Mouse (Mus musculus): Measurements from ENCODE around the gene Gm10282.

The Gm10282 gene

DNA sequence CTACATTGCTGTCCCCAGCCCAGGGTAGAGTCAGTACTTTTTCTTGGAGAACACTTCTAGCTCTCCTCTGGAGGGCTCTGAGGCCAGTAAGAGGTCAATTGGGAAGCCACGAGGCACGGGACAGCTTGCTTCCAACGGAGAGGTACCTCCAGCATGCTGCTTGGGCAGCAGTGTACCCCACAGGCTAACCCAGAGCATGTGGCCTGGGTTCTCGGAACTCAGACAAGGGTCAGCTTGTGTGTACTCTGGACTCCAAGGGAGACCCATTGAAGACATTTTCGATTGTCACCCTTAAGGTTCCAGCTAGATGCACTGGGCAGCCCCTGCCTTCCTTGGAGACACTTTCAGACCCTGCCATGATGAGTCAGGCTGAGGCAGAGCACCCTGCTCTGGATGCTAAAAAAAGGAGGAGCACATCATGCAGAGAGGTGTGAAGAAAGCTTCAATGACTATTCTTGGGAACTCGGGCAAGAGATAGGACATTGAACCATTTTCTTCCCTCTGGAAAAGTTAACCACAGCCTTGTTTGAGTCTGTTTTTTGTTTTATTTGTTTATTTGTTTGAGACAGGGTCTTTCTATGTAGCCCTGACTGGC, 18.2 kb upstream of the Gm10282 start:
- no peak for DNase-seq

DNA sequence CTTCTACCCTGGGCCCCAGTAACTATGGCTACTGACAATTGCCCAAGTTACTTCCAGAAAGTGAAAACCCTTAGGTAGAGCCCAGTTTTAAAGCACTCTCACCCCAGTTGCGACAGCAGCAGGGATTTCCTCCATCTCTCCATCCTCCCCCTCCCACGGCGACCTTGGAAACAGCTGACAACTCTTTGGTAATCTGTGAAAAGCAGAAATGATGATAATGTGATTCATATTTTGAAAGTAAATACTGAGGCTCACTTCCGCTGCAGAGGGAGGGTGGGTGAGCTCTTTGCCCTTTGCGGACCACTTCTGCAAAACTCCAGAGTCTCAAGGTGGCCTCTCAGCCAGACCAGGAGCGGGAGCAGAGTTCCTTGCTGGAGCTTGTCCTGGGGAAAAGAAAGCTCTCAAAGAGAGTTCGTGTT, 17.4 kb upstream of the Gm10282 start:
- no peak for DNase-seq

DNA sequence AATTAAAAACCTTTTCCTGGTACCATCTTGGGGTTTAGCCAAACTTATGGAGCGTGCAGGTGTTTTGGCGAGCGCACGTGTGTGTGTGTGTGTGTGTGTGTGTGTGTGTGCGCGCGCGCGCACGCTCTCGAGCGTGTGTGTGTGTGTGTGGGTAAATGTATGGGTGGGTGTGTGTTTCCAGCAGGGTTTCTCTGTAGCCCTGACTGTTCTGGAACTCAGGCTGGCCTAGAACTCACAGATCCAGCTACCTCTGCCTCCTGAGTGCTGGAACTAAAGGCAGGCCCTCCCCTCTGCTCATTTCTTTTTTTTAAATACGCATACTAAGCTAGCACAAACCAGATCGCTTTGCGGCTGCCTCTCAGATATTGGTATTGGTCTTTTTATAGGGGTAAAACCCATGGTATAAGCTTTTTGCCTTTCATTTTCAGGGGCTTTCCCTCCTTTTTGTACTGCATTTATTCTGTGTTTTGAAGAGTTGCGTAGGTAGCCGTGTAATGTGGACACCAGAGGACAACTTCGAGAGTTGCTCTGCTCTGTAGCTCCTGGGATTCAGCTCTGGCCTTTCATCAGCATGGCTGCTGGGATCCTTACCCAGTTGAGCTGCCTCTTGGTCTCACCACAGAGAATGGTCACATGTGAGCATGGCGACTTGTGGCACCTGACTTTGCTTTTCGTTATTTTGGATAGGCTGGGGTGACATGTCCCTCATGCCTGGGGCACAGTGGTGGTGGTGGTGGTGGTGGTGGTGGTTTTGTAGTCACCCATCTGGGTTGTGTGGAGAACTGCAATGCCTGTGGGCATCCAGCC, 16.8 kb upstream of the Gm10282 start:
- DNase-seq, result no peak

DNA sequence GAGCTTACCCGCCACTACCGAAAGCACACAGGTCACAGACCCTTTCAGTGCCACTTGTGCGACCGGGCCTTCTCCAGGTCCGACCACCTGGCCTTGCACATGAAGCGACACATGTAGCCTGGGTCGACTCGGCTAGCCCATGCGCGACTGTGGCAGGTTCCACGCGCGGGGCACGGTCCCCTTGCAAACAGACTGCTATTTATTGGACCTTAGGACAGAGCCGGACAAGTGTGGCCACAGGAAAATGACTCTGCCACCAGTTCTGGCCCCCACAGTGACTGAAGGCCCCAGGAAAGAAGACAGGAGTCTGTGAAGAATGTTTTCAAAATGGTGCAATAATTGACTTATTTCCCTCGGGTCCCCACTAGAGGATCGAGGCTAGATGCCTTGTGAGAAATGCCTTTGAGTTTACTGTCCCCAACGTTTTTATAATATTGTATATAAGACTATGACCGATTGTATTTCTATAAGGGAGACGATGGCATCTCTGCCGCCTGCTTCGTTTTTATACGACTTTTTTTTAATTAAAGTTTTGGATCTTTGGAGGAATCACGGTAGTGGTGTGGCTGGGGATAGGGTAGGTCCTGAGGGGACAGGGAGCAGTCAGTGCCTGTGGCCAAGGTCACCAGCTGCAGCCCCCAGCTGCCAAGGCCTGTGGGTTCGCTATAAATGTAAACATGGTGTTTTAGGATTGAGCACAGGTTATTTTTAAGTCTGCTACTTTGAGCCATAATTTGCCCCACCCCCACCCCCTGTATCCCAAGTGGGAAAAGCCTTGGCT, 15.9 kb upstream of the Gm10282 start:
- DNase-seq, result no peak

DNA sequence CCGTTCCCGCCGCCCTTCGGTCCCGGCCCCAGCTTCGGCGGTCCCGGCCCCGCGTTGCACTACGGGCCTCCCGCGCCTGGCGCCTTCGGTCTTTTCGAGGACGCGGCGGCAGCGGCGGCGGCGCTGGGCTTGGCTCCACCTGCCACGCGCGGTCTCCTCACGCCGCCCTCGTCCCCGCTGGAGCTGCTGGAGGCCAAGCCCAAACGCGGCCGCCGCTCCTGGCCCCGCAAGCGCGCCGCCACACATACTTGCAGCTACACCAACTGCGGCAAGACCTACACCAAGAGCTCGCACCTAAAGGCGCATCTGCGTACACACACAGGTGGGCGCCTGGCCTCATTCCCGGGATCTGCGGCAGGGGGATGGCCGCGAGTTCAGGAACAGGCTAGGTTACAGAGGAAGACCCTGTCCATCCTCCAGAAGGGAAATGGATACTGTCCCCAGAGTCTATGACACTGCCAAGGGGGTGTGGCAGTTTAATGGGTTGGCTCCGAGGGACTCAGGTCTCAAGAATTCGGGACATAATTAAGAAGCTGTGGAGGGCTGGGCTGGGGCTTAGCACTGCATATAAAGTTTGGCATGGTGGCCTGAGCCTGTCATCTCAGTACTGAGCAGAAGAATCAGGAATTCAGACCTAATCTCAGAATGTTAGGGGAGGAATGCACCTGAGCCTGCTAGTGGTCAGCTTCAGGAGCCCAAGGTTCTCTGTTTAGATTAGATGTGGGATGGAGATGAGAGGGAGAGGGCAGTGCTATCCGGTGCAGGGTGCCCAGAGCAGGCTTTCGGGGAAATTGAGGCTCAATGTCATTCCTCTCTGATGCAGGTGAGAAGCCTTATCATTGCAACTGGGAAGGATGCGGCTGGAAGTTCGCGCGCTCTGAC, 15.1 kb upstream of the Gm10282 start:
- peak in 1 of 2 experiments; percentile 9 for DNase-seq

DNA sequence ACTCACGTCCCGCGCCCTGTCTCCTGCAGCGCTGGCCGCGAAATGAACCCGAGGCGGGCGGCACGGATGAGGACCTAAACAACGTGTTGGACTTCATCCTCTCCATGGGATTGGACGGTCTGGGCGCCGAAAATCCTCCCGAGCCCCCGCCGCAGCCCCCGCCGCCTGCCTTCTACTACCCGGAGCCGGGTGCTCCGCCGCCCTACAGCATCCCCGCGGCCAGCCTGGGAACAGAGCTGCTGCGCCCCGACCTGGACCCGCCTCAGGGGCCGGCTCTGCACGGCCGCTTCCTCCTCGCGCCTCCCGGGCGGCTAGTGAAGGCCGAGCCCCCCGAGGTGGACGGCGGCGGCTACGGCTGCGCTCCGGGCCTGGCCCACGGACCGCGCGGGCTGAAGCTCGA, 14.3 kb upstream of the Gm10282 start:
- DNase-seq, result no peak

DNA sequence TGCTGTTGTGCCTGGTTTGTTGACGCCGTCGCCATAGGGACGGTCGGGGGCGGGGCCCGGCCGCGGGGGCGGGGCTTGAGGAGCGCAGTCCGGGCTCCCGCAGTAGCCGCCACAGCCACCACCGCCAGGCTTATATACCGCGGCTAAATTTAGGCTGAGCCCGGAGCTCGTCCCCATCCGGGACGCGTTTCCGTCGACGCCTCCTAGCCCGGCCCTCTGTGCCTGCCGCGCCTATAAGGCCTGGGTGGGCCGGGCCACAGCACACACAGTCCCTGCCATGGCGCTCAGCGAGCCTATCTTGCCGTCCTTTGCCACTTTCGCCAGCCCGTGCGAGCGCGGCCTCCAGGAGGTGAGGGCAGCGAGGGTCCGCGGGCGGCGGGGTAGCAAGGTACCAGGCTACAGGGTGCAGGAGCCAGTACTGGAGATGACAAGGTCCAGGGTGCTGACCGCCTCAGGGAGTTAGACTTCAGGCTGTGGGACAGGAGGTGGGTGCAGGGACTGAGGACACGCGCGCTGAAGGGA, 13.8 kb upstream of the Gm10282 start, which contains the start of gene Klf2:
TSS of gene Klf2 (plus strand) at position 233 of the 522 bp plus-strand sequence.
- peak; percentile 45 to 63 for DNase-seq

DNA sequence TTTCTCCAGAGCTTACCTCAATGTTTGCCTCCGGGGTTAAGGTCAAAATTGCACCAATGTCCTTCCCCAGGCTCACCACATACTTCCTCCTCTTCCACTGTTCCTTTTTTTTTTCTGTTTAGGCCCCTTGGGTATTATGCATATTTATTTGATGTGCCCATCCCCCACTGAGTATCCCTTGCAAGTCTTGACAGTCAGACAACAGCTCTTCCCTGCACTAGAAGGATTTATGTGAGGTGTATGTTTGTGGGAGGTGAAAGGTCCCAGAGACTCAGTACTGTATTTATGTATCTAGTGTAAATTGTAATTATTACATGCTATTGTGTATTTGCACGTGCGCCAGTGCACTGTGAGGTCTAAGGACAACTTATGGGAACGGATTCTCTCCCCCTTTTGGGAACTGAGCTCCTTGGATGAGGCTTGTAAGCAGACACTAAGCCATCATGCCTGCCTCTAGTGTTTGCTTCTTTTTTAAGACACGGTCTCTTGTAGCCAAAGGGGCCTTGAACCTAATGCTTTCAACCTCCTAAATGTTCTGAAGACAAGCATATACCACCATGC, 12.8 kb upstream of the Gm10282 start:
- no peak for DNase-seq

DNA sequence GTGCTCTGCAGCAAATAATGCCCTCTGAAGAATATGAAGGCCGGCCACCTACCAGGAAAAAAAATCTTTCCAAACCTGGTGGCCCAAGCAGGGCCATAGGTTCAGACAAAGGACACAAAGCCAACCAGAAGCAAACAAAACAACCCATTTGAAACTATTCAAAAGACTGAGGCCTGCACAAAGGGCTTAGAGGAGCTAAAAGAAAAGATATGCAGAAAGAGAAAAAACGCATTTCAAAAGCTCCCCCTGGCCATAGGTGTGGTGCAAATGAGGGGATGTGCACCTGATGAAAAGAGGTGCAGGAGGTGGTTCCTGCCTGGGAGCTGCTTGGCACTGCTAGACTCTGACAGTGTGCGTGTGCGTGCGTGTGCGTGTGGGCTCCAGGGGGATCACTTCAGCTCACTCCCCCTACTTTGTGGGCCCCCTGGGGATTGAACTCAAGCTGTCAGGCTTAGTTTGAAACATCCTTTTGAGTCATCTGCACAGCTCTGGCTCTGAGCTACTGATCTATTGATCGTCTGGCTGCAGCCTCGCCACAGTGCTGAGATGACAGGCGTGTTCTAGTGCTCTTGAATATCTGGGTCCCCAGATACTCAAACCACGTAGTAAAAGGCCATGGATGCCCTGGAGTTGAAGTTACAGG, 11.1 kb upstream of the Gm10282 start:
- no peak for DNase-seq

DNA sequence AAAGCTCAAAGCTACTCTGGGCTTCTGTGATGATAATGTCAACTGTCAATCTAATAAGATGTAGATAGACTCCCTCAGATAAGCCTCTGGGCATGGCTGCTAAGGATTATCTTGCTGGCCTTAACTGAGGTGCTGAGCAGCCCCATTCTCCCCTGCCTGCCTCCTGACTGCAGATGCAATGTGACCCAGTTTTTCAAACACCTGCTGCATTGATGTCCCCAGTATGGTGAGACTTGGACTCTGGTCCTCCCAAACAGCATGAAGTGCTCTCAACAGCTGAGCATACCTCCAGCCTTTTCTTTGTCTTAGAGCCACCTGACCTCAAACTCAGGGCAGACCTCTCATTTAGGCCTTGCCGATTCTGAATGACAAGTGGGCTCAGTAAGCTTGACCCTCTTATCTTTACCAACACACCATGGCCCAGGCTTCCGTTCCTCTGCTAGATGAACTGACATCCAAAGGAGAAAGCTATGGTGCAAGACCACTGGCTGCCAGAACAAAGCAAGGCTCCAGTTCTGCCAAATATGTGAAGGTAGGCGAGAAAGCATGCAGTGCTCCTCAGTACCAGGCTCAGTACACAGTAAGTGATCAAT, 8.0 kb upstream of the Gm10282 start:
- DNase-seq, result no peak

DNA sequence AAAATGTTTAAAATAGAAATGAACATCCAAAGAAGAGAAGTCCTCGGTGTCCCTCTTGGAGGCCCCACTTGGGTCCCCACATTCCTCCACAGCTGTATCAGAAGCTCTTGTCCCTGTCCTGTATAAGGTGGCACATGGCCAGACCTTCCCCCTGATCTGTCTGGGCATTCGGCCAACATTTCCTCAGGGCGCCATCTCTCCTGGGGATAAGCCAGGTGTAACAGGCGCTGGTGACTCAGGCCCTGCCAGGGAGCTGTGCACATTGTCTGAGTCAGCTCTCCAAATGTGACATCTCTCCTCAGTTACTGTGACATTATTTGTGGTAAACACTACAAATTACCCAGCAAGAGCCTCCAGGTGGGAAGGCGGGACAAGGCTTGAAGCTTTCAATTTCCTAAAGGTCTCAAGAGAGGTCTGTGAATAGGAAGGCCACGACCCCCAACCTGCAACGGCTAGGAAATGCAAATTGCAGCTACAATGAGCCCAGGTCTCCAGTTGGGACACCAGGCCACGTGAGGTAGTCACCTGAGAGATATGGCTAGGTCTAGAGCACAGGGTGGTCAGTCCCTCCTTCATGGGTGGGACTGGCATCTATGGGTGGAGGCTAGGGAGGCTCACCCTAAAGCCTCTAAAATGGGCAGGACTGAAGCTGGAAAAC, 5.9 kb upstream of the Gm10282 start:
- peak; percentile 59 to 75 for DNase-seq

DNA sequence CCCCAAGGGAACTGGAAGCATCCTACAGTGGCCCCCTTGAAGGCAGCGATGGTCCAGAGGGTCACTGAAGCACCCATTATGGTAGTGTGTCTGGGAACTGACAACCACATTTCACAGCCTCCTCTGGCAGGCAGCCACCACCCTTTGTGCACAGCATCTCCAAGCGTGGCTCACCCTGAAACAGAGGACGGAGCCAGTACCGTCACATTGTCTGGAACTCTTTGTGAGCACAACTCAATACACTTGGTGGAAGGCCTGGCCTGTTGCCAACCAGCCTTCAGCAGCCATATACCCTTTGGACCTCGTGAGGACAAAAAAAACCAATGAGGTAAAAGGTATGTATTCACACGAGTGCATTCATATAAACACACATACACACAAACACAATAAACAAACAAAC, 3.2 kb upstream of the Gm10282 start:
- DNase-seq, result no peak

DNA sequence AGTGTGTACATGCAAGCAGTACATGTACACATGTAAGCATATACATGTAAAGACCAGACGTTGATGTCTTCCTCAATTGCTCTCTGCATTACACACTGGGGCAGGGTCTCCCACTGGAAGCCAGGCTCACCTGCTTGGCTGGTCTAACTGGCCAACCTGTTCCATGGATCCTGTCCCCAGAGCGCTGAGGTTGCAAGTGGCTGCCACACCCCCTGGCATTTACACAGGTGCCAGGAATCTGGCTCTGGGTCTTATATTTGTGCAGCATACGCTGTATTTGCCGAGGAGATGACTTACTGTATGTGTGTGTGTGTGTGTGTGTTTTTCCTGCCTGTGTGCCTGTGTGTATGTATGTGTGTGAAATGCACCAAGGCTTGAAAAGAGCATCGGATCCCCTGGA, 1.9 kb upstream of the Gm10282 start:
- DNase-seq, result no peak

DNA sequence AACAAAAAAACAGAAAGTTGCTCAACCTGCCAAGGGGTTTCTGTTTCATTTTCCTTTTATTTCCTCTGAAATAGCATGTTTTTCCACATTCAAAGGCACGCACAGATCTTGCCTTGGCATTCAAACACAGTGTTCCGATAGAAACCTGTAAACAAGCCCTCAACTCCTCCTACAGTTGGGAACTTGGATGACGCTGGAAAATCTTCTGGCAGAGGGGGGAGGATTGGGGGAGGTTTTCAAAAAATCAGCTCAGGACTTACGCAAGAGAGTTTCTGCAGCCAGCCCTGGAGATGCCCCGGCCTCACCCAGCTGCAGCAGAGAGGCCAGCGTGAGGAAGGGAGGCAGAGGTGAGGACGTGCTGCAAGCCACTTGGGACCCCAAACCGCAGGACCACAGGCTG, 1.4 kb downstream of the Gm10282 start:
- DNase-seq, result no peak

DNA sequence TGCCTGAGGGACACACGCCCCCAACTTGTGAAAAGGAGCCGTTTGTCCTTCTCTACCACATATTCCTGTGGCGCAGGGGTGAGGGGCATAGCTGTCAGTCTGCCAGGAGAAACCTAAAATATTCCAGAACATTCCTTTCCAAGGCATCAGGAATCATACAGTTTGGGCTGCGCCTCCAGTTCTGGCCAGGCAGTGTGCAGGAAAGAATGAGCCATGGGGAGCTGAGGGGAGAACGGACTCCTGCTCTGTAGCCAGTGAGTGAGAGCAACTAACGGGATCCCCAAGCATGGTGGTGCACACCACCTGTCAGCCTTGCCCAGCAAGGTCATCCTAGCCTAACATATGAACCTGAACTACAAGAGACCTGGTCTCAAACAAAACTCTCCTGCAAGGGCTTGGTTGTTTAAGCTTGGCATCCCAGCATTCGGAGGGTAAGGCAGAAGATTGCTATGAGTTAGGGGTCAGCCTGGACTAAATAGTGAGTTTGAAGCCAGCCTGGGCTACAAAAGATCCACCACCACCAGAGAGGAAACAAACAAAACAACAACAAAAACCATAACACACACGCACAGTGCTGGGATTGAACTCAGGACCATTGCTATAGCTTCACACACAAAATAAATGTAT, 2.0 kb downstream of the Gm10282 start:
- no peak for DNase-seq

DNA sequence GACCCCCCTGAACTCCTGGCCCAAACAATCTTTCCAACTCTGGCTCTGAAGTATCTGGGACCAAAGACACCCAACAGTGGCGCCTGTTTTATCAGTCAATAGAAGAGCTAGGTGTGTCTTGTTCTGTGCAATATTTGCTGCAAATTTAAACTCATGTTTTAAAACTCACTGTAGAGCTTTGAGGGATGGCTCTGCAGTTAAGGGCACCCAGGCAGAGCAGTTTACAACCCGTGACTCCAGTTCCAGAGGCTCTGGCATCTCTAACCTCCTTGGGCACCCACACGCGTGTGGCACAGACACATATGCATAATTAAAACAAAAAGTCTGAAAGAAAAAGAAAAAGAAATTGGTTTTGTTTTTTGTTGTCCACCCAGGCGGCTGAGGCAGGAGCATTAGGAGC, 3.6 kb downstream of the Gm10282 start:
- no peak for DNase-seq

DNA sequence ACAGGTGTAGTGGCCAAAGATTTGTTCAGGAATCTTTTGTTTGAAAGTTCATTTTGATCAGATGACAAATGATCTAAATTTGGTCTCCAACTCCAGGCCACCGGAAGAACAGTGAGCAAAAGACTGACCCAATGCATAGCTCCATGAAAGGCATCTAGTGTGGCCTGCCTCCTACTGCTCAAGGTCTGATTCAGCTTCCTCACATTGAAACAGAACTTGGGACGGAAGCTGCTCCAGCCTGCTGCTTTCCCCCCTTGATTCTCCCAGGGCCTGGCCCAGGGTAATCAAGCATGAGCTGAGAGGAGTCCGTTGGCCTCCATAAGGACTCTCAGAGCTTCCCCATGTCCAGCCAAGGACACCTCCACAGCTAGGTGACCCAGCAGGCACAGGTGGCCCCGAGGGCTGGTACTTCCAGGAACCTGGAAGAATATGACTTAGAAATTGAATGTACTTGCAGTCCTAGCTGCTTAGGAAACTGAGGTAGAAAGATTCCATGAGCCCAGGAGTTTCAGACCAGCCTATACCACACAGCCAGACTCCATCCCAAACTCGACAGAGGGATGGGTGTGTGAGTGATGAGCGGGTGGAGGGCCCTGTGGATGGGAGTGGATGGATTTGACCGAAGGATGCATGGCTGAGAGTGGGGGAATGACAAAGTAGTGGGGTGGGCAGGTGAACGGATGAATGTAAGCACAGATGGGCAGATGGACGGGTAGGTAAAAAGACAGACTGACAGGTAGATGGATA, 4.2 kb downstream of the Gm10282 start:
- no peak for DNase-seq

DNA sequence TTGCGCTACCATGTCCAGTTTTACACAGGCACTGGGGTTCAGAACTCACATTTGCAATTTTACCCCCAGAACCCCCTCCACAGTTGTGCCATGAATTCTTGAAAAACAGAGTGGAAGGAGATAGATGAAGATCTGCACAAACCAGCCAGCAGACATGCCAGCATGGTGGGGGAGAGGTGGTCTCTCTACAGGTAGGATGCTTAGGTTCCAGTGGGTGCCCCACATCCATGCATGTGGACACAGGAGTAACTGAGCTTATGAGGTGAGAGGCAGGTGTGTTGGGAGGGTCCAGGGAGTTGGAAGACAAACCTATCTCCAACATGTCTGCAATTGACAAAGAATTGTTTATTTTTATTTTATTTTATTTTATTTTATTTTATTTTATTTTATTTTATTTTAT, 6.1 kb downstream of the Gm10282 start:
- no peak for DNase-seq

DNA sequence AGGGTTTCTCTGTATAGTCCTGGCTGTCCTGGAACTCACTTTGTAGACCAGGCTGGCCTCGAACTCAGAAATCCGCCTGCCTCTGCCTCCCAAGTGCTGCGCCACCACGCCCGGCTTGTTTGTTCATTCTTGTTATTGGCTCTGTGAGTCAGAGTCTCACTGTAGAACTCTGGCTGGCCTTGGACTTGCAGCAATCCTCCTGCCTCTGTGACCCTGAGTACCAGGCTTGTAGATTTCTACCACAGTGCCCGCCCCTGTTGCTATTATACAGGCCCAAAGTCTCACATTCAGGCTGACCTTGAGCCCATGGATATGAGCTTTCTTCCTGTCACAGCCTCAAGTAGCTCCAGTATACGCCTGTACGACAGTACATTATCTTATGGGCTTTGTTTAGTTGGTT, 8.5 kb downstream of the Gm10282 start:
- DNase-seq, result no peak
